Mouse (Mus musculus) cerebellum, adult 9-10 months (tissue): ENCODE measurements around the gene Gm49721.
"Not testable (repeated sequence)": the region's sequence is repeated elsewhere in the genome, so short reads cannot be mapped to it uniquely, and the experiment has no call there.

Experiments
- DNase-seq: peaks from one replicate; pipeline ENCODE4 v3.0.0; 2022

The Gm49721 gene

DNA sequence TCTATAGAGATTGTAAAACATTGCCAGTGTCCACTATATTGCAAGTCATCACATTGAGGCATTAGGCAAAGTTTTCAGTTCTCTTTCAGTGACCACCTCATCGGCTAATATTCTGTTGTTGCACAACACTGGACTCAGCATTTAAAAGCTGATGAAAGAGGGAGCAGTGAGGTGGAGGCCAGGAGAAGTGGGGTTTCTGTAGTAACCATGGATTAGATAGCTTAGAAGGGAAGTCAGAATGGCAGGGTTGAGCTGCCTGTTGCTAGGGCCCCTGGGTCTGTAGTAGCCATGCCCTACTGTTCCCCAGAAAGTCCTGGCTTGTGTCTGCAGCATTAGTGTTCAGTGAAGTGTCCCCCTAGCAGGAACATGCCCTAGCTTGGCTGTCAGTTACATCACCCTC, 7.4 kb downstream of the Gm49721 start:
- not testable (repeated sequence) for DNase-seq

DNA sequence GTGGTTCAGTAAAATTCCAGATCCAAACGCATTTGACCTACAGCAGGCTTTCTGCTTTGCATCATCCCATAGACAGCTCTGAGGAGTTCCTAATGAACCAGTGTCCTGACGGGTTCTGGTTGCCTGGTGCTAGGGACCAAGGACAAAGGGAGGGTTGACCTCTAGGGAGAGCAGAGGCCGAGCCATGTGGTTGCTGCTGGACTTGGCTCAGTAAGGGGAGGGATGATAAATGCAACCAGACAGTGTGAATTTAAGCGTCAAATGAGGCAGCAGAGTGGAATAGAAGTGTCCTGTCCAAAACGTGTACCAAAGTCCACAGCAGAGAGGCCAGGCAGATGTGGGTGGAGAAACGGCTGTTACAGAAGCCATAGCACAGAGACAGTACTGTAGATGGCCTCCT, 16.8 kb downstream of the Gm49721 start:
- DNase-seq, result not testable (repeated sequence)

DNA sequence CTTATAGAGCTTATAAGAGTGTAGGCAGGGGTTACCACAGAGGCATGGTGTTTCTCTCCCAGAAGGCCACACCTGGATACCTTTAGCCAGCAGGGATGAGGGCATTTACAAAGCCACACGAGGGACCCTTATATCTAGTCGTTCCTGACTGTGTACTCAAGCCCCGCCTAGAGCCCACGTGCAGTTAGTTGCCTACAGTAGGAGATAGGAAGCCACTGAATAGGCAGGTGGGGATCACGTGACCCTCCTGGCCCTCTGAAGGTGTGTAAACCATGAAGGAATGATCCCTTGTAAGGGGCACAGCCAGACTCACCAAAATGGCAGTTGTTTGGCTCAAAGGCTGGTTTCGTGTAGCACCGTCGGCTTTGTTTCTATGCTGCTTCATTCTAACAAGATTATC, 18.1 kb downstream of the Gm49721 start:
- not testable (repeated sequence) for DNase-seq

DNA sequence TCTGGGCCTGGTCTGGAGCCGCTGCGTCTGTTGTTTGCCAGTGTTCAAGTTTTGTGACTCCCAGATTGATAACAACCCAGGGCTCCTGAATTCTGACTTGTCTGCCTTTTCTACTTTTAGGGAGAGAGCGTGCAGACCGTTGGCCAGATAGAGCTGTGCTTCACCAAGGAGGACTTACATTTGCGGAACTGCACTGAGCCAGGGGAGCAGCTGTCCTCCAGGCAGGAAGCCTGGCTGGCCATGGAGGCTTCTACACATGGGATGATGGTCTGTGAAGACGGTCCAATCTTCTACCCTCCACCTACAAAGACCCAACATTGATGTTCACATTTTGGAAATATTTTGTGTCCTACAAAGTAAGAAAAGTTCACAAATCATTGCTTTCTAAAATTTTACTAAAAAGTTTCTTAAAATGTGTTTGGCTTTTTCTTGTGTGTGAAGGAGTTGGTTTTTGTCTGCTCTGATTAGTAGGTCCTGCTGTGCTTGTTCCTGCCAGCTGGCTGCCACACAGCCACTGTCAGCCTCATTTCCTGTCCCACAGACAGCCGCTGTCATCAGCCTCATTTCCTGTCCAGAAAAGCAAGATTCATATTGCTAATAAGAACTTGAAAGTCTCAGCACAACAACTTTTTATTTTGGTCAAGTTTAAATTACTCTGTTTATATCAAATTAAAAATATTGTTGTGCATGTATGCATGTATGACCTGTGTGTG, 19.2 kb downstream of the Gm49721 start:
- DNase-seq, result not testable (repeated sequence)

- DNase-seq, result not testable (repeated sequence)
Measured at GRCm38 (mm10) chr17:7001790-7002585, 23.3 kb downstream of the Gm49721 start.

- DNase-seq, result not testable (repeated sequence)
Measured at GRCm38 (mm10) chr17:7003392-7003791, 24.7 kb downstream of the Gm49721 start.

DNA sequence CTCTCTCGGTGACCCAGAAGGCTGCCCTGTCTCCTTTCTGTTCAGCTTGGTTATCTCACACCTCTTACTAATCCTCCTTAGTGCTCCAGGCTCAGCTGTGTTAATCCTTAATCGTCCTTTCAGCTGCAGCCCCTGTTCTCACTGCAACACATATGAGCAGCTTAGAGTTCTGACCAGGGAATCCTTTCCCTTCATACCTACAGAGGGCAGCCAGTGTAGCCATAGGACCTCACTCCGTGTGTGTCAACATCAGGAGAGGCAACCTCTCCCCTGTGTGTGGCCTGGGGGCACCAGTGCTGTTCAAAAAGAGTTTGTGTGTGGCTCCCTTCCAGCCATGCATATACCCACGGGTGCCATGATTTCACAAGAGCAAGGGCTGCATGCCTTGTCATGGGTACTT, 26.9 kb downstream of the Gm49721 start:
- not testable (repeated sequence) for DNase-seq

GRCm38 (mm10) chr17:7008885-7009284, 30.2 kb downstream of the Gm49721 start:
- not testable (repeated sequence) for DNase-seq

DNA sequence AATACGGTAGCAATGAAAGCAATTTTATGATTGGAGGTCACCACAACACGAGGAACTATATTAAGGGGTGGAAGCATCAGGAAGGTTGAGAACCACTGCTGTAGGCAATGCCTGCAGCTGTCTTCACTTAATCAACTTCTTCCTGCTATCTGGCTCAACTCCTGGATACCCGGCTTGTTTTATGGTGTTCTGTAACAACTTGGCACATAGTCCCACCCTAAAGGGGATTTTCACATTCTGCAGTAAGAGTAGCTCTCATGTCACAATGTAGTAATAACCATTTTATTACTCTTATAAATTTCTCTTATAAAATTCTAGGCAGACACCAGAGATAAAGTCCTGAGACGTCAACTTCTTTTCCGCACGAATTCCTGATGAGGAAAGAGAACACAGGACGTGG, 30.7 kb downstream of the Gm49721 start:
- DNase-seq, result not testable (repeated sequence)

DNA sequence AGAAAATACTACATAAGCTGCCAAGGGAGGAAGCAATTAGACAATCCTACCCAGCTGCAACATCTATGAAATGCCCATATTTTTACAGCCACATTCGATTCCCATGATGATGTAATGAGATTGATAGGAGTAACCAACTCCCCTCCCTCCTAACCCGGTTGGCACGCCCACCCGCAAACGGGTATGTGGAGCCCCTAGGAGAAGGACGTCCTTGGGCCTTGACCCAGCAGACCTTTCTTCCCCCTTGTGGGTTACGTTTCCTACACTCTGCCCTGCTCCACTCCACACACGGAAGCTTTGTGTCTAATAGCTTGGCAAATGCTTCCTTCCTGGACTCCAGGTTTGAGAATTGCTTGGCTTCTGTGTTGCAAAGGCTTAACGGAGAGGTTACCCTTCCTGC, 31.2 kb downstream of the Gm49721 start:
- DNase-seq, result not testable (repeated sequence)

- DNase-seq, result not testable (repeated sequence)
Measured at GRCm38 (mm10) chr17:7014190-7014589, 35.5 kb downstream of the Gm49721 start.

DNA sequence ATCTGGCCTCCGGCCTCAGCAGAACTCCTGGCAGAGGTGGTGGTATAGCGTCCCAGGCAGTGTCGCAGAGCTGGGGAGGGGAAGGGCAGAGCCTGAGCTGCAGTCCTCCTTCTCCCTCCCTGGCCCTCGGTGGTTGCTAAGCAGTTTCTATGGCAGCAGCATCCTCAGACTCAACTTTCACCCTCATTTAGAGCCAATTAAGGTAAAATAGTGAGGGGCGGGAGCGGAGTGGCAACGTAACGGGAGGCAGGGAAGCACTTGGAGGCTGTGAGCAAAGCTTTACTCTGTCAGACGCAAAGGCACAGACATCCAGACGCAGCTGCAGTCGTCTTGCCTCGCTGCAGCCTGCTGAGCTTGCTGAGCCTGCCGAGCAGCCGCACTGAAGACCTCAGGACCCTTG, 46.6 kb downstream of the Gm49721 start, which contains the start of gene Gm1604a:
Gm1604a (plus strand) TSS at position 312 of the 400 bp plus-strand sequence.
- DNase-seq, result not testable (repeated sequence)

GRCm38 (mm10) chr17:7025764-7026346, 47.2 kb downstream of the Gm49721 start:
- DNase-seq, result not testable (repeated sequence)

DNA sequence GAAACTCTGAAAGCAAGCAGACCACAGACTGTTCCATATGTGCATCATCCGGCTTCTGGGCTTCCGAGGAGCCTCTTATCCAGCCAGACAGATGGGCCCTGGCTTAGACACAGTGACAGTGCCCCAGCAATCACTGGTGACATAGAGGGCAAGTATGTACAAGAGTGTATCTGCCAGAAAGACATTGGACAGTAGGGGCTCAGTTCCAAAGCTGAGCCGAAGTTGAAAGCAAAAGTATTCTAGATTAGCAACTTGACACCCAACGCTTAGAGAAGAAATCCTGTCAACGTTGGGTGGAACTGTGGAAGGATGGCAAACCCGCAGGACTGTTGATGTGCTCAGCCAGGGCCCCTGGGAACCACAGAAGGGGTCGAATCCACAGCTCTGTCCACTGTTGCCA, 51.5 kb downstream of the Gm49721 start:
- not testable (repeated sequence) for DNase-seq

GRCm38 (mm10) chr17:7030622-7031174, 52.0 kb downstream of the Gm49721 start:
- not testable (repeated sequence) for DNase-seq

- DNase-seq, result not testable (repeated sequence)
Measured at GRCm38 (mm10) chr17:7033192-7034166, 54.8 kb downstream of the Gm49721 start.

DNA sequence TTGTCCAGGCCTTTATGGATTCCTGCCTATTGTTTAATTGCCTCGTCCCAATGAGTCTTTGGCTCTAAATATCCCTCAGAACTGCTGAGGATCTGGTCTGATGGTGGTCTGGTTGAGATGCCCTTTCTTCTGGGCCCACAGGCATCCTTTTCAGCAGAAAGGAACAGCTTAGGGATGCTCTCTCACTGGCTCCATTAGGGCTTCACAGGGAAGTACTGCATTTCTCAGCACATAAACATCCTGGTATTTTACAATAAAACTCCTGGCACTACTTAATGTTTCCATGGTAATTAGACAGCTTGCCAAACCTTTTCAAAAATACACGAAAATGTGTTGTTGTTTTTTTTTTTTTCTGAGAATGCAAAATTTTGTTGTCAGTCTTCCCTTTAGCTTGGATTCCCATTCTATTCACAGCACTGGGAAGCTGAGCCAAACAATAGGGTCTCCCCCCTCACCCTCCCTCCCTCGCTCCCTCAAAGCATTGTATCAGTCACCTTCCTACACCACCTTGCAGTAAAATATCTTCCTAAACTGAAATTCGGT, 90.4 kb downstream of the Gm49721 start:
- not testable (repeated sequence) for DNase-seq

DNA sequence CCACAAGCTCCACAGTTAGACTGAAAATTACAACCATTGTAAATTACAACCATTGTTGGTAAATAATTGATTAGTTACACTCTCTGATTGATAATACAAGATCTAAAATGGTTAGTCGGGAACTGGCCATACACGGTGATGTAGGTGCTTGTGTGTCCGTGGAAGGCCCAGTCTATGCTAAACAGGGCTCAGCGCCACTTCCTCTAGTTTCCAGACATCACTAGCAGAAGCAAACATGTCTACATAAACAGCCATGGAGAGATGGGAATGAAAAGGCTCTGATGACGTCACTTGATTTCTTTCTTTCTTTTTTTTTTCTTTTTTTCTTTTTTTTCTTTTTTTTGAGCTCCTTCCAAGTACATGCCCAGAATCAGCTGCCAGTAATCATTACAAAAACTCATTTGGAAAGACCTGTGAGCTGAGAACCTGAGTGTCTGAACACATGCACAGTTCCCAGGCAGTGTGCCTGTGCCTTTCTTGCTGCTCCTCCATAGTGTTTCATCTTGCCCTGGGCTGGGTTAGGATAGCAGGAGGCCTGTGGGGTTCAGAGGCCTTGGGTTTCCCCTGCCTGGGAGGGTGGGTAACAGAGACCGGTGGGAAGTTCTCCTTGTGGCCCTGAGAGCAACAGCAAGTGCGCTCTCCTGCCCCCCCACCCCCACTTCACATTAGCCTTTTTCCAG, 91.0 kb downstream of the Gm49721 start:
- DNase-seq, result not testable (repeated sequence)

GRCm38 (mm10) chr17:7074494-7074893, 95.8 kb downstream of the Gm49721 start:
- DNase-seq, result peak; percentile 48

DNA sequence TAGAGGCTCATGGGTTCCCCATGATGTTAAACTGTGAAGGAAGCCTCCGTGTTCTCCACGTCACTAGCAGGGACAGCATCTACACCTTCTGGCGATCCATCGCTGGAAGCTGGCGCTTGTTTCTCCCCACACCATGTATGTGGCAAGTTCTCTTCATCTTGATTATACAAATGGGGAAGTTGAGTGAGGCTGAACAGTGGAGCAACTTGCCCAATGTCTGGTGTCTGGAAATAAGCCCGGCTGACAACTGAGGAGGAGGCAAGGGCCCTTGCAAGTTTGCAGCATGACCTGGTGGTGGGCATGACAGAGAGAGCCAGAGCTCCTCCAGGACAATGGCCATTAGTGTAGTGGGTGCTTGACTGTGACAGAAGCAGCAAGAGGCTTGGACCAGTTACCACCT, 96.8 kb downstream of the Gm49721 start:
- DNase-seq, result not testable (repeated sequence)

GRCm38 (mm10) chr17:7079558-7079957, 100.9 kb downstream of the Gm49721 start:
- peak; percentile 58 for DNase-seq
